Mouse (Mus musculus): ENCODE data around the gene Fxyd2.

The Fxyd2 gene

DNA sequence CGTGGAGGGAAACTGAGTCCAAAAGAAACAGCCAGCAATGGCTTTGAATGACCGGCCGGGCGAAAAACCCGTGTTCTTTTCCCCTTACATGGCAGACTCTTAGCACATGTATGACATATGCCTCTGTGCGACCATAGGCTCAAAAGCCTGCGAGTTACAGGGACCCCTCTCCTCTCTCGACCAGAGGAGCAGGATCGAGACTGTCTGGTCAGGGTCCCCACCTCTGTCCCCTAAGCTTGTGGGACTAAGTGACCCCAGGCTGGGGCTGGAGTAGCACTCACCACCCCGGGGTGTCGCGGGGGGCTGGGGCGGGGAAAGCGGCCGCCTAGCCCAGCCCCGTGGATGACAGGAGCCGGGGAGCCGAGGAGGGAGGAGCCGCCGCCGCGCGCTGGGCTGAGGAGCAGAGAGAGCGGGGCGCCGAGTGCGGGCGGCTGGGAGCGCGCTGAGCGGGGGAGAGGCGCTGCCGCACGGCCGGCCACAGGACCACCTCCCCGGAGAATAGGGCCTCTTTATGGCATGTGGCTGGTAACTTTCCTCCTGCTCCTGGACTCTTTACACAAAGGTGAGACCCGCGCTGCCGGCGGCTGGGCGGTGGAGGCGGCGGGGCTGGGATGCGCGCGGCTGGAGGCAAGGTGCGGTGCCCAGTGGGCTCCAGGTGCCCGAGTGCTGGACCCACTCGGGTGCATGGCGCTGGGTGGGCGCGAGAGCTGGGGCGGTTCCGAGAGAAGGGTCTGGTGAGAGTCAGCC, 30.7 kb downstream of the Fxyd2 start:
- DNase-seq: peak; percentile 71 to 78

- no peak for DNase-seq
Measured at GRCm38 (mm10) chr9:45430698-45430959, 31.2 kb downstream of the Fxyd2 start.

GRCm38 (mm10) chr9:45431150-45431549, 31.7 kb downstream of the Fxyd2 start:
- peak; percentile 61 to 66 for DNase-seq

- peak in 1 of 2 experiments; percentile 48 for DNase-seq
Measured at GRCm38 (mm10) chr9:45432639-45433038, 33.2 kb downstream of the Fxyd2 start.

GRCm38 (mm10) chr9:45433119-45433518, 33.6 kb downstream of the Fxyd2 start:
- DNase-seq: no peak

GRCm38 (mm10) chr9:45434171-45434570, 34.7 kb downstream of the Fxyd2 start:
- DNase-seq: peak; percentile 49 to 59

DNA sequence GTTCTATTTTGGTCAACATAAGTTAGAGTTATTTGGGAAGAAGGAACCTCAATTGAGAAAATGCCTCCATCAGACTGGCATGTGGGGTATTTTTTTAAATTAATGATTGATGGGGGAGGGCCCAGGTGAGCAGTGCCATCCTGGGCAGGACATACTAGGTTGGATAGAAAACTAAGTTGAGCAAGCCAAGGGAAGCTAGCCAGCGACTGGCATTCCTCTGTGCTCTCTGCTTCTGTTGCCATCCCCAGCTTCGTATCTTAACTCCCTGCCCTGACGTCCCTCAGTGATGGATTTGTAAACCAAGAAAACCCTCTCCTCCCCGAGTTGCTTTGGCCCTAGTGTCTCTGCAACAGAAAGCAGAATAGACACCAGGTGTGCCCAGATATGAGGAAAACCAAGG, 39.6 kb downstream of the Fxyd2 start:
- peak; percentile 53 to 72 for DNase-seq

DNA sequence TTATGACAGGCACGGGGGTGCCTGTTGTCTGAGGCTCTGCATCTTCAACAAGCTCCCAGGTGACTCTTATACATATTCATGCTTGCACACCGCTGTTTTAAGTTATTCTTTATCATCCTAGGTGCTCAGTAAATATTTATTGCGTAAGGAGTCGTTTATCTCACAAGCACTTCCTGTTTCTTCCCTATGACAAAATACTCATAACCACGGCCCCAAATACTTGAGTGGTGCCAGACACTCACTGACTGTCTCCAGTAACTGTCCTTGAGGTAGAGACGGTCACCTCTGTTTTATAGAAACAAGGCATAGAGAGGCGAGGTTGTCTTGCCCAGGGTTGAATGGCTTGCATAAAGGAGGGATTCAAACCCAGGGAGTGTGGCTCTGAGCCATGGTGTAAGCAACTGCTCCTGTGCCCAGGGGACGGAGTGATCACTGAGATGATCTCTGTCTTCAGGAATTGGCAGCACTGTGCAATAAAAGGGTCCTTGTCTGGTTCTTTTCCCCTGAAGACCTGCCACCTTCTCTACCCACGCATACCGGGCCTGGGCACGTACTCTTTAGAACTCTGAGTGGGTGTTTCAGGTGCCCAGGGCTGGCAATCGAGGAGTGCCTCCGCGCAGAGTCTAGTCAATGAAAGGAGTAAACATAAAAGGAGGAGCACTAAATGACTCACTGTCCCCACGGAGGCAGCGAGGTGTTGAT, 40.8 kb downstream of the Fxyd2 start:
- DNase-seq: no peak

GRCm38 (mm10) chr9:45444251-45444798, 44.9 kb downstream of the Fxyd2 start:
- DNase-seq: no peak

GRCm38 (mm10) chr9:45449658-45450057, 50.2 kb downstream of the Fxyd2 start:
- peak; percentile 83 to 84 for DNase-seq

DNA sequence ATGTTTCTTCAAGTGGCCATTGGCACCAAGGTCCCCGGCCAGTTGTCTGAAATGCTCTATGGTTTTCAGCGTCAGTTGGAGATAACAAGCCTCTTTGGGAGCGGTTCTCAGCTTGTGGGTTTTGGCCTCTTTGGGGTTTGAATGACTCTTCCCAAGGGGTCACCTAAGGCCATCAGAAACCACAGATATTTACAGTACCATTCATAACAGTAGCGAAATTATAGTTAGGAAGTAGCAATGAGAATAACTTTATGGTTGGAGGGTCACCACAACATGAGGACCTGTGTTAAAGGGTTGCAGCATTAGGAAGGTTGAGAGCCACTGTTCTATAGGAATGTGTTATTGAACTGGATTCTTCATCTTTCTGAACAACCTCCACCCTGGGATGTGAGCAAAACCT, 51.9 kb downstream of the Fxyd2 start:
- DNase-seq: no peak

GRCm38 (mm10) chr9:45454032-45454431, 54.6 kb downstream of the Fxyd2 start:
- peak; percentile 62 to 64 for DNase-seq

DNA sequence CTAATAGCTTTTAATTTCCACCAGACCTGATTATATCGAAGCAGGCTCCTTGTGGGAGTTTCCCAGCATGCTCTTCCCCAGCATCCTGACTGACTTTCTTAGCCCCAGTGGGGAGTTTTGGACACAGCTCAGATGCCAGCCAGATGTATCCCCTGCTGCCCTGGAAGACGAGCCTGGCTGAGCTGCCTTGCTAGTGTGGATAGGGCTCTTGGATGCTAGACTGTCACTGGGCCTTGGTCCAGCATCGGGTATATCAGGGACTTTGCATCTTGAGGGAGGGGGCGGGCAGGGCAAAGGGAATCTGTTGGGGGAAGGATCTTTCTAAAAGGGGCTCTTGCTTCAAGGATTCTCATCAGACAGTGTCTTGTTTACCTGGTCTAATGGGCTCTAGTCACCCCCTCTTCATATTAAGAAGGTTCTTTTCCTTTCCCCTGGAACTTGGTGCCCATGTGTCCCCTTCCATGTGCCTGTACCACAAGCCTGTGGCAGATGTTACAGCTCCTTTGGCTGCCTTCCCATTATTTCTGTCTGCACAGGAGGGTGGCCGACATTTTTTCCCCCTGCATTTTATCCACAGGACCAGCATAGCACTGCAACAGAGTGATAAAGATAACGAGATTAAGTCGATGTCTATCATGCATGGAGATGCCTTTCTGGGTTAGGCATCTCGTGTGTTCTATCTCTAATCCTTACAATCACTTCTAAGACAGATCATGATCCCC, 55.6 kb downstream of the Fxyd2 start:
- peak in 1 of 2 experiments; percentile 54 for DNase-seq

GRCm38 (mm10) chr9:45457200-45457599, 57.7 kb downstream of the Fxyd2 start:
- DNase-seq: no peak

GRCm38 (mm10) chr9:45458363-45458762, 58.9 kb downstream of the Fxyd2 start:
- peak; percentile 49 to 56 for DNase-seq

Data from cerebellum, postnatal 14 days (tissue).